Mouse (Mus musculus) neural tube, embryonic 12.5 days (tissue): ENCODE results near the gene Bcl7c. TPM values are rescaled to one million over a fixed set of nuclear protein-coding genes. Genes with fewer than 3 reads are reported as not detected.
"Not testable (repeated sequence)": the region's sequence is repeated elsewhere in the genome, so short reads cannot be mapped to it uniquely, and the experiment has no call there.

Experiments
- ATAC-seq: fragments of 200-750 bp; cut with Nextera tagmentation; 2 replicates; pipeline ENCODE4 v1.8.0; 2017; ENCODE audit warnings: low read depth, mild to moderate bottlenecking, moderate TSS enrichment, moderate library complexity; ENCODE audit not compliant: low FRiP score
- H3K27ac ChIP-seq: fragments of 300-500 bp; sonication (generic); 2 replicates; pipeline ENCODE4 v1.5.1; 2016
- H3K27me3 ChIP-seq: fragments of 300-500 bp; sonication (generic); replicated peaks from 2 replicates; pipeline ENCODE4 v1.6.1; 2016; ENCODE audit warnings: mild to moderate bottlenecking
- H3K36me3 ChIP-seq: fragments of 300-500 bp; sonication (generic); 2 replicates; pipeline ENCODE4 v1.6.1; 2016; ENCODE audit warnings: mild to moderate bottlenecking
- H3K4me1 ChIP-seq: fragments of 300-500 bp; sonication (generic); 2 replicates; pipeline ENCODE4 v1.6.1; 2016
- H3K4me2 ChIP-seq: fragments of 300-500 bp; sonication (generic); replicated peaks from 2 replicates; pipeline ENCODE4 v1.6.1; 2016; ENCODE audit warnings: mild to moderate bottlenecking
- H3K4me3 ChIP-seq: fragments of 300-500 bp; sonication (generic); 2 replicates; pipeline ENCODE4 v1.5.1; 2016
- H3K9ac ChIP-seq: fragments of 300-500 bp; sonication (generic); 2 replicates; pipeline ENCODE4 v1.6.1; 2016; ENCODE audit warnings: mild to moderate bottlenecking
- H3K9me3 ChIP-seq: fragments of 300-500 bp; sonication (generic); 2 replicates; pipeline ENCODE4 v1.6.1; 2016; ENCODE audit warnings: mild to moderate bottlenecking
- WGBS: fragments of 180-500 bp; shearing (Covaris S2); methylation state at CpG from one replicate; pipeline ENCODE4 v1.1.7; 2016; 5-methylcytosine and 5-hydroxymethylcytosine counted together
- polyA plus RNA-seq: library from polyadenylated mRNA; unstranded; fragments of >200 nt; fragmentation: Nextera tagmentation; extraction: Ambion mirVana; gene quantifications from 2 replicates; pipeline ENCODE4 v1.2.1, GENCODE M21; 2016

Bcl7c gene
- polyA plus RNA-seq, 1 experiment from 2014 or later, result 71.1 TPM

- H3K4me1 ChIP-seq, result peaks cover 28% of the 10 kb centered on the region
- 80% methylated on average over 3 of the region's 3 CpGs for whole genome bisulfite sequencing
- no peaks in the 10 kb centered on the region for H3K9me3 ChIP-seq
- peaks cover under 1% of the 10 kb centered on the region; the same call in 1 of the 2 replicates for H3K36me3 ChIP-seq
- H3K9ac ChIP-seq, result no peak overlapping the region
- 0 out of 2 replicates have a peak, but pooled peaks cover 3% of the 10 kb centered on the region for H3K27me3 ChIP-seq
- H3K27ac ChIP-seq, result no peak overlapping the region
- no peak for ATAC-seq
- H3K4me3 ChIP-seq, result no peak overlapping the region
- H3K4me2 ChIP-seq, result no peak overlapping the region
These were observed 2.7 kb upstream of the Bcl7c start for GRCm38 (mm10) chr7:127711456-127711855.

DNA sequence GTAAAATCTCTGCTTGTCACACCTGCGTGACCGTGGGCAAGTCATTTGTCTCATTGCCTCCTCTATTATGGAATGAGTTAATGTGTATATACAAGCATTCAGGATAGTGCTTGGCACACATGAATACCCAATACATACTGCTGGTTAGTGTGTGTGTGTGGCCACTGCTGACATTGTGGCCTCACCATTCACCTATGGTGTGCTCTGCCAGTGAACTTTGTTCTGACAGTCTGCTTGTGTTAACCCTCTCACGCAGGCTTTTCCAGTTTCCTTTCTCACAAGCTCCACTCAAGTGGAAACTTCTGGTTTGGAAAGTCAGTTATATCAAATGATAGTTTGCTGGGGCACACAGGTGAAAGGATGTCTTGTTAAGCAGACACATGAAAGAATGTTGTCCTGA lies 2.3 kb upstream of the Bcl7c start:
- H3K4me3 ChIP-seq, result no peak overlapping the region
- no peaks in the 10 kb centered on the region for H3K27me3 ChIP-seq
- peaks cover 4% of the 10 kb centered on the region for H3K36me3 ChIP-seq
- peaks cover 28% of the 10 kb centered on the region for H3K4me1 ChIP-seq
- no peak overlapping the region for H3K4me2 ChIP-seq
- H3K9me3 ChIP-seq, result no peaks in the 10 kb centered on the region
- no peak overlapping the region for H3K27ac ChIP-seq
- 91% methylated on average over 3 of the region's 3 CpGs for WGBS
- H3K9ac ChIP-seq, result no peak overlapping the region
- no peak for ATAC-seq

DNA sequence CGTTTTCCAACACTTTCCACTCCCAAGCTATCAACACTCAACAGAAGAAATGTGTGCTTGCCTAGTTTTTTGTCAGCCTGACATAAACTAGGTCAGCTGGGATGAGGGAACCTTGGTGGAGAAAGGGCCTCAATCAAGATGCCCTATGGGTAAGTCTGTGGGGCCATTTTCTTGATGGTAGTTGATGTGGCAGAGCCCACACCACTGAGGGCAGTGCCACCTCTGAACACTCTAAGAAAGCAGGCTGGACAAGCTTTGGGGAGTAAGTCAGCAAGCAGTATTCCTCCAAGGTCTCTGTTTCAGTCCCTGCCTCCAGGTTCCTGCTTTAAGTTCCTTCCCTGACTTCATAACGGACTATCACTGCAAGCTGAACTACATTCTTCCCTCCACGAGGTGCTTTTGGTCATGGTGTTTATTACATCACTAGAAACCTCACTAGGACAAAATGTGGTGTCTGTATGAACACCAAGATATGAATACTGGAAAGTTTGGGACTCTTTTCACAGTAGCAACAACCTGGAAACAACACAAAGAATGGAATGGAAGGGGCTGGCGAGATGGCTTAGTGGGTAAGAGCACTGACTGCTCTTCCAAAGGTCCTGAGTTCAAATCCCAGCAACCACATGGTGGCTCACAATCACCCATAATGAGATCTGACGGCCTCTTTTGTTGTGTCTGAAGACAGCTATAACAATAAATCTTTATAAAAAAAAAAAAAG lies 687 bp upstream of the Bcl7c start:
- Histone ChIP-seq H3K36me3 (peaks cover 18% of the 10 kb centered on the region), H3K9ac (no peak overlapping the region), H3K9me3 (no peaks in the 10 kb centered on the region), H3K27me3 (no peaks in the 10 kb centered on the region), H3K27ac (no peak overlapping the region), H3K4me1 (peaks cover 28% of the 10 kb centered on the region), H3K4me3 (peak overlapping the region; percentile 80; the same call in 1 of the 2 replicates), H3K4me2 (peak overlapping the region; percentile 62)
- 75% methylated on average over 5 of the region's 5 CpGs for WGBS
- no peak for ATAC-seq

GRCm38 (mm10) chr7:127707957-127708206 lies 851 bp downstream of the Bcl7c start:
- Histone ChIP-seq H3K27ac (peak overlapping the region; percentile 90), H3K9me3 (no peaks in the 10 kb centered on the region), H3K27me3 (no peaks in the 10 kb centered on the region), H3K4me2 (peak overlapping the region; percentile 62), H3K36me3 (peaks cover 27% of the 10 kb centered on the region), H3K4me3 (peak overlapping the region; percentile 80), H3K4me1 (peaks cover 28% of the 10 kb centered on the region), H3K9ac (peak overlapping the region; percentile 84)
- WGBS, result 0% methylated on average over 5 of the region's 5 CpGs
- 0 out of 2 replicates have a peak, but pooled peaks have one; percentile 18 for ATAC-seq

- 25% methylated on average over 22 of the region's 22 CpGs for WGBS
- no peak; the same call in 1 of the 2 replicates for ATAC-seq
- H3K27ac ChIP-seq, result peak overlapping the region; percentile 90
- no peaks in the 10 kb centered on the region for H3K9me3 ChIP-seq
- peak overlapping the region; percentile 62 for H3K4me2 ChIP-seq
- H3K9ac ChIP-seq, result peak overlapping the region; percentile 84
- H3K27me3 ChIP-seq, result no peaks in the 10 kb centered on the region
- H3K4me1 ChIP-seq, result peaks cover 22% of the 10 kb centered on the region
- H3K4me3 ChIP-seq, result peak overlapping the region; percentile 80
- peaks cover 30% of the 10 kb centered on the region for H3K36me3 ChIP-seq
These were observed 1.4 kb downstream of the Bcl7c start for GRCm38 (mm10) chr7:127707045-127707956.

GRCm38 (mm10) chr7:127705706-127706105 lies 3.0 kb downstream of the Bcl7c start:
- Histone ChIP-seq H3K9me3 (no peaks in the 10 kb centered on the region), H3K36me3 (peaks cover 33% of the 10 kb centered on the region), H3K4me1 (peaks cover 18% of the 10 kb centered on the region), H3K4me2 (no peak overlapping the region), H3K27me3 (no peaks in the 10 kb centered on the region), H3K9ac (no peak overlapping the region), H3K4me3 (no peak overlapping the region), H3K27ac (no peak overlapping the region)
- WGBS, result 86% methylated on average over 4 of the region's 4 CpGs
- ATAC-seq, result no peak

- H3K4me3 ChIP-seq, result no peak overlapping the region
- H3K27ac ChIP-seq, result no peak overlapping the region
- H3K36me3 ChIP-seq, result peaks cover 36% of the 10 kb centered on the region
- no peak overlapping the region for H3K4me2 ChIP-seq
- H3K9me3 ChIP-seq, result no peaks in the 10 kb centered on the region
- H3K27me3 ChIP-seq, result no peaks in the 10 kb centered on the region
- H3K9ac ChIP-seq, result no peak overlapping the region
- ATAC-seq, result no peak
- H3K4me1 ChIP-seq, result peaks cover 18% of the 10 kb centered on the region
- 73% methylated on average over 6 of the region's 6 CpGs for WGBS
These were observed 4.1 kb downstream of the Bcl7c start for GRCm38 (mm10) chr7:127704598-127704997.

- Histone ChIP-seq H3K27ac (no peak overlapping the region), H3K9ac (no peak overlapping the region), H3K36me3 (peaks cover 40% of the 10 kb centered on the region), H3K27me3 (no peaks in the 10 kb centered on the region), H3K4me2 (no peak overlapping the region), H3K9me3 (no peaks in the 10 kb centered on the region), H3K4me1 (peaks cover 13% of the 10 kb centered on the region), H3K4me3 (no peak overlapping the region)
- no peak for ATAC-seq
- WGBS, result 95% methylated on average over 8 of the region's 8 CpGs
These were observed 5.1 kb downstream of the Bcl7c start for GRCm38 (mm10) chr7:127703561-127704178.

DNA sequence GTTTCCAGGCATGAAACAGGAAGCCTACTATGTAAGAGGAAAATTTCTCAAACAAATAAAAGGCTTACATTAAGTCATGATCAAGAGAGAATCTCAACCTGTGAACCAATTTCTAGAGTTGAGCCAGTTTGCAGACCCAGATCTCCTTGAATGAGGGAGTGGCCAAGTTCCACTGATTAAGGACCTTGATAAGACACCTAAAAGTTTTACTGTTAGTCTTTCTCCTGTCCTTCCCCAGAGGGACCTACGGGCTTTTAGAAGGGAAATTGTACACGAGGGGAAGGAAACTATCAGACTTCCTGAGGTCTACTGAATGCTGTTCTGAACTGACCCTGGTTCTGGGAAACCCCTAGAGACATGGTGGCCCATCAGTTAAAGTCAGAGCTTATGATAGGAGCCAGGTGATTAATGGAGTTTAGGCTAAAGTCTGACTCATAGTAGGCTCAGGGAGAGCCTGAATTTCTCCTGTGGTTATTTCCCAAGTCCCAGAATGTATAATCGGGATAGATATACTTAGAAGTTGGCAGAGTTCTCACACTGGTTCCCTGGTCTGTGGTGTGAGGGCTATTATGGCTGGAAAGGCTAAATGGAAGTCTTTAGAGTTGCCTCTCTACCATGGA lies 7.9 kb downstream of the Bcl7c start:
- H3K27me3 ChIP-seq, result no peaks in the 10 kb centered on the region
- no peak overlapping the region for H3K27ac ChIP-seq
- H3K4me1 ChIP-seq, result no peaks in the 10 kb centered on the region
- no peak overlapping the region for H3K9ac ChIP-seq
- WGBS, result 91% methylated on average over 3 of the region's 3 CpGs
- H3K9me3 ChIP-seq, result no peaks in the 10 kb centered on the region
- no peak overlapping the region for H3K4me3 ChIP-seq
- no peak for ATAC-seq
- no peak overlapping the region for H3K4me2 ChIP-seq
- peaks cover 33% of the 10 kb centered on the region for H3K36me3 ChIP-seq

- Histone ChIP-seq H3K36me3 (peaks cover 21% of the 10 kb centered on the region; the same call in 1 of the 2 replicates), H3K4me1 (no peaks in the 10 kb centered on the region), H3K4me3 (no peak overlapping the region)
These were observed 9.7 kb downstream of the Bcl7c start for GRCm38 (mm10) chr7:127698986-127699385.

DNA sequence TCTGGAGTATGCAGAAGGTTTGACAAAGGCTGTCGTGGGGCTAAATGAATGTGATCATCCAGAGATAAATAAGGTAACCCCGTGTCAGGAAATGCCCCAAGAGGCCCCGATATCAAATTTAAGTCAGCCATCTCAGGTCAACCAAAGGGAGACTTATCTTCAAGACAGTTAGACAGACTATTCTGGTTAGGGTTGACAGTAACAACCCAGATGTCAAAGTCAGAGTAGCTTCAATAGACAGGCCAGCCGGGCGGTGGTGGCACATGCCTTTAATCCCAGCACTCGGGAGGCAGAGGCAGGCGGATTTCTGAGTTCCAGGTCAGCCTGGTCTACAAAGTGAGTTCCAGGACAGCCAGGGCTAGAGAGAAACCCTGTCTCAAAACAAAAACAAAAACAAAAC lies 15.0 kb downstream of the Bcl7c start:
- H3K4me3 ChIP-seq, H3K9me3 ChIP-seq, H3K27ac ChIP-seq, H3K9ac ChIP-seq, H3K36me3 ChIP-seq, ATAC-seq, H3K4me2 ChIP-seq, H3K4me1 ChIP-seq, H3K27me3 ChIP-seq: not testable (repeated sequence)
- 90% methylated on average over 7 of the region's 7 CpGs for WGBS

More at GRCm38 (mm10) chr7:127698986-127699385, 9.7 kb downstream of the Bcl7c start:
- Histone ChIP-seq H3K4me2 (no peak overlapping the region), H3K9me3 (no peaks in the 10 kb centered on the region), H3K9ac (no peak overlapping the region), H3K27me3 (no peaks in the 10 kb centered on the region), H3K27ac (no peak overlapping the region)
- 81% methylated on average over 6 of the region's 6 CpGs for WGBS
- ATAC-seq, result no peak

- Histone ChIP-seq H3K4me1 (peaks cover 7% of the 10 kb centered on the region), H3K9me3 (no peaks in the 10 kb centered on the region), H3K36me3 (no peaks in the 10 kb centered on the region), H3K4me2 (no peak overlapping the region), H3K4me3 (no peak overlapping the region), H3K27ac (no peak overlapping the region), H3K9ac (no peak overlapping the region), H3K27me3 (no peaks in the 10 kb centered on the region)
- 92% methylated on average over 8 of the region's 8 CpGs for WGBS
- no peak for ATAC-seq
These were observed 15.4 kb downstream of the Bcl7c start for GRCm38 (mm10) chr7:127693290-127693689.
